Mouse (Mus musculus) gastrocnemius, adult 2 months (tissue): ENCODE data around the gene Scrn2. TPM values are rescaled to one million over a fixed set of nuclear protein-coding genes. Genes with fewer than 3 reads are reported as not detected.

Experiments used
- DNase-seq: peaks from one replicate; pipeline ENCODE4 v3.0.0; 2022
- H3K27ac ChIP-seq: fragments of 200-600 bp; 2 replicates; pipeline ENCODE4 v1.8.1; 2022; ENCODE audit warnings: mild to moderate bottlenecking
- H3K4me3 ChIP-seq: fragments of 200-600 bp; 2 replicates; pipeline ENCODE4 v1.8.1; 2022; ENCODE audit warnings: mild to moderate bottlenecking, moderate library complexity
- CTCF ChIP-seq: fragments of 200-600 bp; IDR thresholded peaks from 2 replicates; pipeline ENCODE4 v1.8.1; 2022; ENCODE audit warnings: antibody characterized with exemption, mild to moderate bottlenecking, moderate library complexity
- intact Hi-C: fragments of 180-260 bp; cut with DNase I; formaldehyde crosslinking; loops from one replicate; pipeline ENCODE4 v1.15.1; 2025
- long read RNA-seq, 2 experiments: library from polyadenylated mRNA; stranded (forward); transcript quantifications; one replicate each; pipeline ENCODE4 v2.0.0; 2021
- total RNA-seq, 2 experiments: library from RNA; stranded (reverse); gene quantifications; 2 replicates each; pipeline ENCODE4 v1.2.3; 2021

Scrn2 gene
- 10 to 100 TPM; 10.4 to 11.4 TPM for total RNA-seq
- long read RNA-seq, experiment 1, transcript Scrn2-201 (8 exons, 1,530 nt), result major isoform, 11 of 15 reads
- long read RNA-seq, experiment 1, partial matches to known transcripts, result 2 of 15 reads
- long read RNA-seq, experiment 1, other reads (novel, unspliced or antisense), result 2 of 15 reads
- long read RNA-seq, experiment 2, transcript Scrn2-201 (8 exons, 1,530 nt), result major isoform, 10 of 14 reads
- long read RNA-seq, experiment 2, partial matches to known transcripts, result 2 of 14 reads
- long read RNA-seq, experiment 2, other reads (novel, unspliced or antisense), result 2 of 14 reads

GRCm38 (mm10) chr11:97029686-97030417 is at the start of gene Scrn2:
TSS of gene Scrn2 (plus strand) at chr11:97029938.
- peak; percentile 88 for DNase-seq
- TF ChIP-seq CTCF, result peak; percentile 95
- peak within 1 kb of the TSS; percentile 92 for H3K27ac ChIP-seq
- H3K4me3 ChIP-seq, result peak within 1 kb of the TSS; percentile 86
- intact Hi-C loops, result no loop called here

- Histone ChIP-seq H3K27ac (no peak overlapping the region), H3K4me3 (no peak overlapping the region)
- no peak for TF ChIP-seq CTCF
- intact Hi-C loops, result no loop called here
- DNase-seq, result no peak
Observed at GRCm38 (mm10) chr11:96980021-96980420, 49.7 kb upstream of the Scrn2 start.

GRCm38 (mm10) chr11:96981461-96981860 is 48.3 kb upstream of the Scrn2 start:
- no peak for TF ChIP-seq CTCF
- no peak for DNase-seq
- intact Hi-C loops, result no loop called here

GRCm38 (mm10) chr11:96982355-96982754 is 47.4 kb upstream of the Scrn2 start:
- peak; percentile 82 for DNase-seq
- H3K4me3 ChIP-seq, result no peak overlapping the region
- peak; percentile 92 for TF ChIP-seq CTCF
- H3K27ac ChIP-seq, result no peak overlapping the region
- intact Hi-C loops, result loop anchor here (1.0 kb wide), 1 partner anchor 44 kb away; no protein-coding TSS in a partner anchor

More at GRCm38 (mm10) chr11:96981461-96981860, 48.3 kb upstream of the Scrn2 start:
- Histone ChIP-seq H3K4me3 (no peak overlapping the region), H3K27ac (no peak overlapping the region)

GRCm38 (mm10) chr11:96982859-96983258 is 46.9 kb upstream of the Scrn2 start, which contains the start of gene Sp2:
TSS of gene Sp2 (minus strand) at chr11:96982959.
- intact Hi-C loops, result loop anchor here (1.0 kb wide), 1 partner anchor 43 kb away; no protein-coding TSS in a partner anchor

GRCm38 (mm10) chr11:96984903-96985302 is 44.8 kb upstream of the Scrn2 start:
- TF ChIP-seq CTCF, result no peak
- DNase-seq, result no peak
- Histone ChIP-seq H3K27ac (no peak overlapping the region), H3K4me3 (no peak overlapping the region)
- intact Hi-C loops, result loop anchor here (2.0 kb wide), 1 partner anchor 98 kb away; no protein-coding TSS in a partner anchor

More at GRCm38 (mm10) chr11:96982859-96983258, 46.9 kb upstream of the Scrn2 start, which contains the start of gene Sp2:
- H3K27ac ChIP-seq, result no peak within 1 kb of the TSS
- DNase-seq, result no peak
- TF ChIP-seq CTCF, result no peak
- H3K4me3 ChIP-seq, result no peak within 1 kb of the TSS

- DNase-seq, result no peak
- TF ChIP-seq CTCF, result no peak
- H3K27ac ChIP-seq, result no peak overlapping the region
- intact Hi-C loops, result no loop called here
- no peak overlapping the region for H3K4me3 ChIP-seq
Observed at GRCm38 (mm10) chr11:96986463-96986862, 43.3 kb upstream of the Scrn2 start.

GRCm38 (mm10) chr11:96987873-96988655 is 41.7 kb upstream of the Scrn2 start:
- no peak for DNase-seq
- TF ChIP-seq CTCF, result no peak
- no peak overlapping the region for H3K27ac ChIP-seq
- H3K4me3 ChIP-seq, result peak overlapping the region; percentile 28; the same call in 1 of the 2 replicates
- intact Hi-C loops, result no loop called here

GRCm38 (mm10) chr11:96991501-96991900 is 38.2 kb upstream of the Scrn2 start:
- Histone ChIP-seq H3K27ac (no peak overlapping the region), H3K4me3 (no peak overlapping the region)
- no peak for TF ChIP-seq CTCF
- intact Hi-C loops, result no loop called here
- no peak for DNase-seq

- intact Hi-C loops, result no loop called here
- peak overlapping the region; percentile 38 for H3K27ac ChIP-seq
- no peak for DNase-seq
- no peak for TF ChIP-seq CTCF
- no peak overlapping the region for H3K4me3 ChIP-seq
Observed at GRCm38 (mm10) chr11:96992722-96993311, 36.9 kb upstream of the Scrn2 start.

- intact Hi-C loops, result no loop called here
- H3K4me3 ChIP-seq, result no peak overlapping the region
- no peak for DNase-seq
- no peak overlapping the region for H3K27ac ChIP-seq
- TF ChIP-seq CTCF, result no peak
Observed at GRCm38 (mm10) chr11:96995031-96995430, 34.7 kb upstream of the Scrn2 start.
